Mouse (Mus musculus) T-helper 1 cell (primary cell): Measurements from ENCODE around the gene Efemp1.

ENCODE experiments used
- in situ Hi-C: fragments of 300-600 bp; cut with MboI, MseI; formaldehyde crosslinking; loops from one replicate; pipeline ENCODE4 v1.15.1; 2025; ENCODE audit warnings: high pct_unique_total_duplicates

Efemp1 gene

DNA sequence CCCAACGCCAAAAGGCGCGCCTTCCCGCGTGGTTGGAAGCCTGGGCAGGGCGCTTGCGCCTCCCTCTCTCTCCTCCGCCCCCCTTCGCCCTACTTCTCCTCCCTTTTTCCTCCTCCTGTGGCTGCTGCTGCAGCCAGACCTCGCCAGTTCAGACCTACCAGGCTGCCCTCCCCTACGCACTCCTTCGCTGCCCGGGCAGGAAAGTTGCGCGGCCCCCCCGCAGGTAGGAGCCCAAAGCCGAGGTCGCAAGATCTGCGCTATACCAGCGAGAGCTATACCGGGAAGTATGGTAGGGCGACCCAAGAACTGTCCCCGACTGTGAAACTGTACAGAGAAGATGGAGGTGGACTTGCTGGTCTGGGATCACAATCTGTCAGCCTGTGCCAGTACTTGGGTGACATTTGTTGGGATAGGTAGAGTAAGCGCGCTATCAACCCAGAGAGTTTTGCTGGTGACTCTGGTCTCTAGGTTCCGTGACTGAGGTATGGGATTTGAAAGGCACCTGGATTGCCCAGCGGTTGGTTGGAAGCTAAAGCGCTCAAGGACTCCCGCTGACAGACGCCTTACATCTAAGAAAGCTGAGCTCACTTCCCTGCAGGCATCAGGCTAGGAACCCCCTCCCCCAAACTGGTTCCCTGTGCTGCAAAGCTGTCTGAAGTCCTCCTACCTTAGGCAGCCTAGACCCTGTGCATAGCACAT lies at the start of gene Efemp1:
Gene Efemp1 (plus strand): TSS at position 103 of the 699 bp plus-strand sequence.
- in situ Hi-C loops: no loop called here

DNA sequence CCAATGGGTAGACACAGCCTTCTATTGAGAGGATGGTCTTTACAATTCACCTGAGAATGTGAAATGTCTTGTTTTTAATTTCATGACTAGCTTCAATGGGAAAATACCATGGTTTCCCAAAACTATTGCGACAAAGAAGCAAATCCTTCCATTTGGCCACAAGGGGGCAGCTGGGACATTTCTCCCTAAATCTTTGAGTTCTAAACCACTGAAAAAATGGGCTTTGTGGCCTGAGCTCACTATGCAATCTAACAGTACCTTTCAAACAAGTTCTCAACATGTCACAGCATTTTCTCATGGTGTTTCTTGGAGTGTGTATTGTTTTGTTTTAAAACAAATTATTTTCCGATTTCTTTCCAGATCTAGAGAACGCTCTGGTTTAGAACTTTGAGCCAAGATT lies 44.3 kb upstream of the Efemp1 start:
- in situ Hi-C loops: no loop called here

- in situ Hi-C loops: no loop called here
Observed at GRCm38 (mm10) chr11:28811874-28812273, 41.1 kb upstream of the Efemp1 start.

GRCm38 (mm10) chr11:28812564-28812963 lies 40.4 kb upstream of the Efemp1 start:
- in situ Hi-C loops: no loop called here

DNA sequence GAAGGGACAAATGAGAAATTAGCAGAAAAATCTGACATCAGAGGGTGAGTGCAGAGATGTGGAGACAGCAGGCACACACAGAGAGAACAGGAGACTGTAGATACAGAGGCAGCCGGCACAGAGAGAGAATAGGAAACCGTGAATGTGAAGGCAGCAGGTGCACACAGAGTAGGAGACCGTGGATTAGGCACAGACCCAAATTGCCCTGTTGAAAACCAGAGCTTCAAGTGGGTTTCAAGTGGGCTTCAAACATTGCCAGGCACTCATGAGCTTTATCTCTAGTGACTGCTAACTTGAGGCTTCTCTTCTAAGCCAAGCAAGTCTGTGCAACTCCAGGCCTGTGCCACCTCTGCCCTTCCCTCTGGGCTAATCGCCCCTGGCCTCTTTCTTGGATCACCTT lies 35.6 kb upstream of the Efemp1 start:
- in situ Hi-C loops: no loop called here

GRCm38 (mm10) chr11:28826950-28827349 lies 26.1 kb upstream of the Efemp1 start:
- in situ Hi-C loops: no loop called here

GRCm38 (mm10) chr11:28833809-28834208 lies 19.2 kb upstream of the Efemp1 start:
- in situ Hi-C loops: no loop called here

DNA sequence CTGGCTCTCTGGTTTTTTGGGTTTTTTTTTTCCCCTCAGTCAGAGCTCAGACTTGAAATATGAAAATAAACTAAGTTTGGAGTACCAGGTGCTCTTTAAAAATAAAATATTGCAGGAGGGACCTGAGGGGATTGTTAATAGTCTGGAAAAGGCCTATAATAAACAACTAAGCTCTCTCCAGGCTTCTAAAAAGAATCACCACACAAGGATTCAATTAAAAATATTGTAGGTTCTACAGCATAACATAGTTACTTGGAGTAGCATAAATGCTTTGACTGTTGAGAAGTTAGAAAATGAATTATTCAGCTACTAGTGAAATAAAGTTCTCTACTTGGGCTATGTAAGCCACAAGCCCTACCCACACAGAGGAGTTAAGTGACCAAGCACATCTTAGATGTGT lies 17.9 kb upstream of the Efemp1 start:
- in situ Hi-C loops: no loop called here

- in situ Hi-C loops: no loop called here
Observed at GRCm38 (mm10) chr11:28849841-28850240, 3.2 kb upstream of the Efemp1 start.

- in situ Hi-C loops: no loop called here
Observed at GRCm38 (mm10) chr11:28851645-28852044, 1.4 kb upstream of the Efemp1 start.

DNA sequence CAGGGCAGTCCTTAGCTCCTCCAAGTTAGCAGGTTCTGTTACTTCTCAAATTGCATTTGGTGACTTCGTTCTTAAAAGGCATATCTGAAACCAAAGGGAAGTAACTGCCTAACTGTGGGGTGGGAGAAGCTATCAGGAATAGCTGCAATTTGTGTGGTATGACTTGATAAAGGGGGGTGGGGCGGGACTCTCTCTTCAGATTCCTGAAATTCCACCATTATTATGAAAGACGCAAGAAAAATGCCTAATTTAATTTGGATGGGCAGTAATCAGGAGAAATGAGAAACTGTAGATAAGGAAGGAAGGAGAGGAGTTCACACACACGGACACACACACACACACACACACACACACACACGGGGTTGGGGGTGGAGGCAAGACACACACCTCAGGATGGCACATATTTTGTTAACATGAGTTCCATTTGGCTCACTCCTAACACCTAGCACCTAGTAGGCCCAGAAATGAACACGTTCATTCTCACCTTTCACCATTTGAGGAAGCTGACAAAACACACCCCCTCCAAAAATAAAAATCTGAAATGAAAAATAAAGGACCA lies 564 bp upstream of the Efemp1 start:
- in situ Hi-C loops: no loop called here

DNA sequence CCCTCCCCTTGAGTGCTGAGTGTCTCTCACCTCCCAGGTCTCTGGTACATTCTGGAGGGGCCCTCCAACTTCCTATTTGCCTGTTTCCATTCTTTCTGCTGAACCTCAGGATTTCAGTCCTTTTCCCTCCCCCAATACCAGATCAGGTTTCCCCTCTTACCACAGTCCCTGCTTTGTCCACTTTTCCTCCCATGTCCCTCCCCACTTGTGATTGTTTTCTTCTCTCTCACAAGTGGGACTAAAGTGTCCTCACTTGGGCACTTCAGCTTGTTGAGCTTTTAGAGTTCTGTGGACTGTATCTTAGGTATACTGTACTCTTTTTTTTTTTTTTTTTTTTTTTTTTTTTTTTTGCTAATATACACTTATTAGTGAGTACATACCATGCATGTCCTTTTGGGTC lies 6.1 kb downstream of the Efemp1 start:
- in situ Hi-C loops: no loop called here

GRCm38 (mm10) chr11:28869129-28869528 lies 16.1 kb downstream of the Efemp1 start:
- in situ Hi-C loops: no loop called here

DNA sequence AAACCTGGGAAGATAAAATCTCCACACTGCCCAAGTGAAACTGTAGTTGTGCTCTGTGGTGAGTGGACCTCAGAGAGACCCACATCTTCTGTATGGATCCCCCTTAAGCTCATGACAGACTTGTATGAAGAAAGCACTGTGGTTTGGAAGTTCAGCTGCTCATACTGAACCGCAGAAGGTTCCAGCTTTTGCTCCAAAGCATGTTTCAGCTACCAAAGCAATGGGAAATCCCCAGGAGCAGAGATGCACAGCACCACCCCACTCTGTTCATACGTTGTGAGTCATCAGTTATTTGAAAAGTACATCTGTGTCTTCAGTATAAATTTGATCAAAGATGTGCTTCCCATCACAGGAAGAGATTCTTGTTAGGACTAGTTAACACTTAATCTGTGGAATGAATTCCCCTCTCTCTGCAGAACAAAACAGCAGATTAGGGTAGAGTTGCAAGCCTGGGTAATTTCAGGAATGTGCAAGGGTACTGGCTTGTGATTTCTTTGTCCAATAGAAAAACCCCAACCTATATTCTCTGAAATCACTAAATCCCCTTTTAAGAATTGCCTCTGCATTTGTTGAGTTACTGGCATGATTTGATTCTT lies 28.5 kb downstream of the Efemp1 start:
- in situ Hi-C loops: no loop called here

GRCm38 (mm10) chr11:28883106-28883505 lies 30.1 kb downstream of the Efemp1 start:
- in situ Hi-C loops: no loop called here

- in situ Hi-C loops: no loop called here
Observed at GRCm38 (mm10) chr11:28889538-28889937, 36.5 kb downstream of the Efemp1 start.

GRCm38 (mm10) chr11:28891515-28891914 lies 38.5 kb downstream of the Efemp1 start:
- in situ Hi-C loops: no loop called here

DNA sequence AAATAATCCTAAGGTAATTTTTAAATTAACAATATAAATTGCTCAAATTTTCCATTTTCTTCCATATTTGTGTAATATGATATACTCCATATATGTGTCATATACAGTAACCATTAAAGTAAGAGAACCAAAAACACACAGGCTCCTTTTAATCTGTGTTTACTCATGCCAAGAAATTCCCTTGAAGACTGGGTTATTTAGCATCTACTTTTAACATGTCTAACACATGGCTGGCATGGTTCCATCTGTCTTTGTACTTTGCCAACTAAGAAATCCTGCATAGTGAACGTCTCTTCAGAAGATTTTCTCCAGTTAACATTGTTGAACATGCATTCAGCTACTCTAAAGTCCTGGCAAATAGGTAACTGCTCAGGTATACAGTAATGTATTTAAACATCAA lies 46.4 kb downstream of the Efemp1 start:
- in situ Hi-C loops: no loop called here

GRCm38 (mm10) chr11:28904596-28904995 lies 51.6 kb downstream of the Efemp1 start:
- in situ Hi-C loops: no loop called here

- in situ Hi-C loops: no loop called here
Observed at GRCm38 (mm10) chr11:28906288-28906687, 53.3 kb downstream of the Efemp1 start.

- in situ Hi-C loops: no loop called here
Observed at GRCm38 (mm10) chr11:28908908-28909545, 56.0 kb downstream of the Efemp1 start.

DNA sequence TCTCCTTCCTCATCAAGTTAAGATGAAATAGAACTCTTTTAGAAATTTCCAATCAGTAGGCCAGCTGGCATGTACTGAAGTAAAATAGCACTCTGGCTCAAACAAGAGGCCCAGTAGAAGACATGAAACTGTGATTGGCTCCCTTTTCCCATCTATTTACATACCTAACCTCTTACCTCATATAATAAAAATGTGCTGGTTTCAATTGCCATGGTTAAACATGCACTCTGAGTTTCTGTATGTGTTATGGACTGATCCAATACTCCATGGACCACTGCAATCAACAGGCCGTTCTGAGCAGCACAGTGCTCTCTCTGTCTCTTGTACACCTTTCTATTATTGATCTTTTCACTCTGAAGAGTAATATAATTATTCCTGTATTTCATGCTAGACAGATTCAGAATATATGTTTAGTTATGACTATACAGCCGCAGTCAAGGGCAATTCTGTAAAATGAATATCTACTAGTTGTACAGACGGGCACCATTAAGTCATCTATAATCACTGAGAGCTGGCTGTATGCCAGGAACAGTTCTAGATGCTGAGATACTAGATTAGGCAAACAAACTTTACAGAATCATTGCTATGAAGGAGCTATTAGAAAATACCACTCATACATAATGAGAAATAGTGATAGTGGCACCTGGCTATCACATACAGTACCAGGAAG lies 59.6 kb downstream of the Efemp1 start:
- in situ Hi-C loops: no loop called here
